Mouse (Mus musculus): ENCODE results near the gene Syt5. TPM values are rescaled to one million over a fixed set of nuclear protein-coding genes. Genes with fewer than 3 reads are reported as not detected.
A peak's percentile ranks its signal among the peaks of the same experiment; 100 is the strongest.

Syt5 gene
- polyA plus RNA-seq, 1 experiment: 0.22 TPM

DNA sequence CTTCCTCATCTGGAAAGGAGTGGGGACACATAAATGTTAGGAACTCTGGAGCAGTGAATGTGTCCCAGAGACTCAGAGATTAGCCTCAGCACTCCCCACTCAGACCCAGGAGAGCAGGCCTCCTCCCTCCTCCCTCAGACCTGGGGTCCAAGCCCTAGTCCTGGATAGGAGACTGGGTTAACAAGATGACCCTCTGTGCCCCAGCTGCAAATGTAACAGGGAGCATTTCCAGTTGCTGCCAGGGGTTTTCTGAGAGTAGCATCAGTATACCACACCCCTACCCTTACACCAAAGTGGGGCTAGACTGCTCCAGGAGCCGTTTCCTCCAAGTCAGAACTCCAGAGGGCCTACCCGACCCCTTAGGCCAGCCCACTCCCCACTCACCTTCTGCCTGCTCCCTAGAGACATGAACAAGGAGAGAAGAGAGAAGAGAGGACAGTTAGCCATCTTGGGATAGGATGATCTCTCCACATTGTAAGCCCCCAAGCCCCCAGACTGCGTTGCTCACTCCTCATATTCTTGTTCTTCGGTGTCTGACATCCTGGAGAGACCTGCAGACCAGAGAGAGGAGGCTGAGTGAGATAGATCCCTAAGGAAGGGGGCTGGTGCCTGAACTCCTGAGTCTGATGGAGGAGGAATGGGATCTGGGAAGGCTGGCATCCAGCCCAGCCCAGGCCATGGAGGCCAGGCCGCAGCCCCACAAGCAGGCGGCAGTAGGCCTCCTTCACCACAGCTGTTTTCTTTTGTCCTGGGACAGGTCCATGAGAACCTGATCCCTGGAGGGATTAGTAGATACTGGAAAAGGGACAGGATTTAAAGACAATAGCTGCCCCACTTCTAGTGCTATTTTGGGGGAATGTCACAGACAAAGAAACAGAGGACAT is 33.3 kb downstream of the Syt5 start:
- no peaks in the 10 kb centered on the region for H3K79me2 ChIP-seq (ENCODE audit: control insufficient read depth, insufficient read depth)
- peak overlapping the region; percentile 79 for H3K4me2 ChIP-seq (ENCODE audit: low read depth)
- no peak overlapping the region for H3ac ChIP-seq (ENCODE audit: control insufficient read depth, insufficient read length)
- TF ChIP-seq POLR2AphosphoS2 (IDR thresholded peaks at IDR 0.05; ENCODE audit: insufficient read length, low read depth) (peak; percentile 55), MAX (IDR thresholded peaks at IDR 0.05; ENCODE audit: low read depth) (no peak), MYOD1 (IDR thresholded peaks at IDR 0.05; ENCODE audit: control insufficient read depth in 1 of 3, insufficient read length in 2 of 3, low read depth in 2 of 3) (peak in 2 of 3 experiments; percentile 93 to 96), REST (IDR thresholded peaks at IDR 0.05; ENCODE audit: insufficient read depth, insufficient read length) (no peak), USF1 (IDR thresholded peaks at IDR 0.05; ENCODE audit: low read depth) (no peak), POLR2A (IDR thresholded peaks at IDR 0.05; ENCODE audit: insufficient read length, low read depth) (peak; percentile 58), SRF (IDR thresholded peaks at IDR 0.05; ENCODE audit: control insufficient read depth, insufficient read length, low read depth) (peak; percentile 46), MYOG (IDR thresholded peaks at IDR 0.05; ENCODE audit: control insufficient read depth in 1 of 3, insufficient read depth in 1 of 3, insufficient read length in 2 of 3, low read depth in 2 of 3) (peak; percentile 48 to 94 (median 66)), TCF12 (IDR thresholded peaks at IDR 0.05; ENCODE audit: insufficient read depth, poor library complexity, severe bottlenecking) (peak; percentile 55), CEBPB (IDR thresholded peaks at IDR 0.05; ENCODE audit: insufficient read depth, poor library complexity, severe bottlenecking) (no peak), E2F4 (IDR thresholded peaks at IDR 0.05; ENCODE audit: insufficient read depth) (no peak), TCF3 (IDR thresholded peaks at IDR 0.05; ENCODE audit: insufficient read length, low read depth) (no peak)
- H3K36me3 ChIP-seq (ENCODE audit: control insufficient read depth, insufficient read depth): peaks cover 3% of the 10 kb centered on the region
- peak overlapping the region; percentile 36 for H3K4me3 ChIP-seq
- no peaks in the 10 kb centered on the region for H3K27me3 ChIP-seq (ENCODE audit: control insufficient read depth, insufficient read depth, insufficient read length)

DNA sequence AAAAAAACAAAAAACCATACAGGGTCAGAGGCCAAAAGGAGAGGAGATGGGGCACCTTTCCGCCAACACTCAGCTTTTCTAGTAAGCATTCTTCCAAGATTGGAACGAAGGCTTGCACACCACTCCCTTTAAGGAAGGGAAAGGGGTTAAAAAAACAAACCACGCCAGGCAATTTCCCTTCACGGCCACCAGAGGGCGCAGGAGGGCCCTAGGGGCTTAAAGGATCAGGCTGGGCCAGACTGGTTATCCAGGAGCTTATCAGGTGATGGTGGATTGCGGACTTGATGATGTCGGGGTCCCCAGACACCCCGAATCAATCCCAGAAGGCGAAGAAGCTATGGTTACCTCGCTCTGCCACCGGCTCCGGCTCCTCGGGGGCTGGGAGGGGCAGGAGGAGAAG is 34.1 kb downstream of the Syt5 start:
- Histone ChIP-seq H3K4me3 (peak overlapping the region; percentile 36), H3K4me2 (ENCODE audit: low read depth) (peak overlapping the region; percentile 79)
- TF ChIP-seq MYOD1 (IDR thresholded peaks at IDR 0.05; ENCODE audit: control insufficient read depth in 1 of 3, insufficient read length in 2 of 3, low read depth in 2 of 3): peak in 1 of 3 experiments; percentile 1
- TF ChIP-seq USF1 (IDR thresholded peaks at IDR 0.05; ENCODE audit: low read depth): no peak
- TF ChIP-seq SRF (IDR thresholded peaks at IDR 0.05; ENCODE audit: control insufficient read depth, insufficient read length, low read depth): no peak

DNA sequence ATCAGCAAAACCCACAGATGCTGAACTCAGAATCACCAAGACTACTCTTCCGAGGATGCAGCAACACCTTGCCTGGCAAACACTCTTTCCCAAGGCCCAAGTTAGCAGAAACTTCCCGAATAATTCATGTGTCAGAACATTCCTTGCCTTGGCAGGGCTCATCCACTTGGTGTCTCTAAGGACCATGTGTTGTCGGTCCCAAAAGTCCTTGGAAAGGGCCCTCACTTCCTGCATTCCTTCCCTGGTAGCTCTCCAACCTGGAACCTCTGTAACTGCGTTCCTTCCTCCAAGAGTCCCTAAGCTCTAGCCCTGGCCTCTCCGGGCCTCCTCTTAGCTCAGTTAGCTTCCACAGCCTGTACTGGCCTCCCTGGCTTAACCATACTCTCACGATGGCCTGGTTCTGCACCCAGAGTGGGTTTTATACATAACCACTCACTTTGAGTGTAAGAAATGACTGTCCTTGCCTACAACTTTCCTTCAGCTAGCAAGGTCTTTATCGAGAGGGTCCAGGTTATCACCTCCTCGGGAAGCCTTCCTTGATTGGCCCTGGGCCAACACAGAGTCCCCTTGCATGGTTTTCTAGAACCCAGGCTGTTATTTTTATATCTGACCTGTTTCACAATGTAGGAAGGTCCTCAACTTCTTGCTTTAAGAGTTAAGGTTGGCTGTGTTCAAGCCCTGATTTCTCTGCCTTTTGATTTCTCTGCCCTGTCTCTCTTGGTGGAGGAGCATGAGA is 35.7 kb downstream of the Syt5 start:
- H3ac ChIP-seq (ENCODE audit: control insufficient read depth, insufficient read length): no peak overlapping the region
- TF ChIP-seq POLR2A (IDR thresholded peaks at IDR 0.05; ENCODE audit: insufficient read length, low read depth) (no peak), E2F4 (IDR thresholded peaks at IDR 0.05; ENCODE audit: insufficient read depth) (no peak), MYOD1 (IDR thresholded peaks at IDR 0.05; ENCODE audit: control insufficient read depth in 1 of 3, insufficient read length in 2 of 3, low read depth in 2 of 3) (no peak), REST (IDR thresholded peaks at IDR 0.05; ENCODE audit: insufficient read depth, insufficient read length) (no peak), SRF (IDR thresholded peaks at IDR 0.05; ENCODE audit: control insufficient read depth, insufficient read length, low read depth) (no peak), MAX (IDR thresholded peaks at IDR 0.05; ENCODE audit: low read depth) (no peak), USF1 (IDR thresholded peaks at IDR 0.05; ENCODE audit: low read depth) (no peak), MYOG (IDR thresholded peaks at IDR 0.05; ENCODE audit: control insufficient read depth in 1 of 3, insufficient read depth in 1 of 3, insufficient read length in 2 of 3, low read depth in 2 of 3) (no peak), TCF3 (IDR thresholded peaks at IDR 0.05; ENCODE audit: insufficient read length, low read depth) (no peak), POLR2AphosphoS2 (IDR thresholded peaks at IDR 0.05; ENCODE audit: insufficient read length, low read depth) (no peak), TCF12 (IDR thresholded peaks at IDR 0.05; ENCODE audit: insufficient read depth, poor library complexity, severe bottlenecking) (no peak), CEBPB (IDR thresholded peaks at IDR 0.05; ENCODE audit: insufficient read depth, poor library complexity, severe bottlenecking) (no peak)
- no peaks in the 10 kb centered on the region for H3K79me2 ChIP-seq (ENCODE audit: control insufficient read depth, insufficient read depth)
- peak overlapping the region; percentile 79 for H3K4me2 ChIP-seq (ENCODE audit: low read depth)
- H3K36me3 ChIP-seq (ENCODE audit: control insufficient read depth, insufficient read depth): peaks cover 3% of the 10 kb centered on the region
- no peaks in the 10 kb centered on the region for H3K27me3 ChIP-seq (ENCODE audit: control insufficient read depth, insufficient read depth, insufficient read length)
- H3K4me3 ChIP-seq: peak overlapping the region; percentile 36

More for the DNA sequence above, 34.1 kb downstream of the Syt5 start:
- no peak overlapping the region for H3ac ChIP-seq (ENCODE audit: control insufficient read depth, insufficient read length)
- H3K36me3 ChIP-seq (ENCODE audit: control insufficient read depth, insufficient read depth): peaks cover 3% of the 10 kb centered on the region
- no peaks in the 10 kb centered on the region for H3K79me2 ChIP-seq (ENCODE audit: control insufficient read depth, insufficient read depth)
- H3K27me3 ChIP-seq (ENCODE audit: control insufficient read depth, insufficient read depth, insufficient read length): no peaks in the 10 kb centered on the region

DNA sequence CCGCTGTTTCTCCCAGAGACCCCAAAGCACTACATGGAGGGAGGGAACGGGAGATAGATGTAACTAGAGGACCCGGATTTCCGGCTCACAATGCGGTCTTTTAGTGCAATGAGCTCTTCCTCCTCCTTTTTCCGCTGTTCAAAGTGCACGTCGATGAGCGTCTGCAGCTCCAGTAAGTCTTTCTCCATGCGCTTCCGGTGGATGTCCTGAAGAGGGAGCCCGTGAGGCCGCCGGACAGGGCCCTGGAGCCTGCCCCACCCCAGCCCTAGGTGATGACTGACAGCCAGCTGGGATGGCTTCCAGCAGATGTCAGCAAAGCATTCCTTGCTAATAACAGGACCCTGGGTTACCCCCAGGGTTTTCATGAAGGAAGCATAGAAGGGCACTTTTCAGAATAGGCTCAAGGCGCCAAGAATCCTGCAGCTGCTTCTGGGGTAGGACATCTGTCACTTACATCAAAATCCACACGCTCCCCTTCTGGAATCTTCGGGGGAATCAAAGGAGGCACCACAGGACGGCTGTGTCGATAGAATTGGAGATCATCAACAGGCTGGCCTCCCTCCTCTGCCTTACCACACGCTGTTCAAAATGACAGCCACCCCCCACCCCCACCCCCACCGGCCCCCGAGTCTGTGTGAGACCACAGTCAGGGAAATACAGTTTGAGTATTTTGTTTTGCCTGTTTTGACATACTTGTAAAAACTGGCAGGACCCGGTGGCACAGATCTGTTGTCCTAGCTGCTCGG is 37.3 kb downstream of the Syt5 start:
- H3K4me3 ChIP-seq: peak overlapping the region; percentile 36
- no peaks in the 10 kb centered on the region for H3K79me2 ChIP-seq (ENCODE audit: control insufficient read depth, insufficient read depth)
- no peaks in the 10 kb centered on the region for H3K27me3 ChIP-seq (ENCODE audit: control insufficient read depth, insufficient read depth, insufficient read length)
- H3ac ChIP-seq (ENCODE audit: control insufficient read depth, insufficient read length): no peak overlapping the region
- peaks cover 3% of the 10 kb centered on the region for H3K36me3 ChIP-seq (ENCODE audit: control insufficient read depth, insufficient read depth)
- H3K4me2 ChIP-seq (ENCODE audit: low read depth): peak overlapping the region; percentile 79
- no peak for TF ChIP-seq MAX (IDR thresholded peaks at IDR 0.05; ENCODE audit: low read depth)
- peak; percentile 11 for TF ChIP-seq POLR2AphosphoS2 (IDR thresholded peaks at IDR 0.05; ENCODE audit: insufficient read length, low read depth)
- no peak for TF ChIP-seq SRF (IDR thresholded peaks at IDR 0.05; ENCODE audit: control insufficient read depth, insufficient read length, low read depth)
- TF ChIP-seq TCF3 (IDR thresholded peaks at IDR 0.05; ENCODE audit: insufficient read length, low read depth): no peak
- no peak for TF ChIP-seq CEBPB (IDR thresholded peaks at IDR 0.05; ENCODE audit: insufficient read depth, poor library complexity, severe bottlenecking)
- peak; percentile 5 for TF ChIP-seq TCF12 (IDR thresholded peaks at IDR 0.05; ENCODE audit: insufficient read depth, poor library complexity, severe bottlenecking)
- no peak for TF ChIP-seq POLR2A (IDR thresholded peaks at IDR 0.05; ENCODE audit: insufficient read length, low read depth)
- TF ChIP-seq MYOD1 (IDR thresholded peaks at IDR 0.05; ENCODE audit: control insufficient read depth in 1 of 3, insufficient read length in 2 of 3, low read depth in 2 of 3): peak; percentile 19 to 50 (median 31)
- no peak for TF ChIP-seq USF1 (IDR thresholded peaks at IDR 0.05; ENCODE audit: low read depth)
- no peak for TF ChIP-seq REST (IDR thresholded peaks at IDR 0.05; ENCODE audit: insufficient read depth, insufficient read length)
- TF ChIP-seq E2F4 (IDR thresholded peaks at IDR 0.05; ENCODE audit: insufficient read depth): no peak
- TF ChIP-seq MYOG (IDR thresholded peaks at IDR 0.05; ENCODE audit: control insufficient read depth in 1 of 3, insufficient read depth in 1 of 3, insufficient read length in 2 of 3, low read depth in 2 of 3): peak in 2 of 3 experiments; percentile 40 to 81
